Mouse (Mus musculus) embryo, embryonic 9.5 days (tissue): ENCODE measurements around the gene Gm1110.
"Not testable (repeated sequence)": the region's sequence is repeated elsewhere in the genome, so short reads cannot be mapped to it uniquely, and the experiment has no call there.

ENCODE experiments used
- DNase-seq: peaks from one replicate; pipeline ENCODE4 v3.0.0-alpha.2; 2017; ENCODE audit errors: extremely low spot score

Gene Gm1110

DNA sequence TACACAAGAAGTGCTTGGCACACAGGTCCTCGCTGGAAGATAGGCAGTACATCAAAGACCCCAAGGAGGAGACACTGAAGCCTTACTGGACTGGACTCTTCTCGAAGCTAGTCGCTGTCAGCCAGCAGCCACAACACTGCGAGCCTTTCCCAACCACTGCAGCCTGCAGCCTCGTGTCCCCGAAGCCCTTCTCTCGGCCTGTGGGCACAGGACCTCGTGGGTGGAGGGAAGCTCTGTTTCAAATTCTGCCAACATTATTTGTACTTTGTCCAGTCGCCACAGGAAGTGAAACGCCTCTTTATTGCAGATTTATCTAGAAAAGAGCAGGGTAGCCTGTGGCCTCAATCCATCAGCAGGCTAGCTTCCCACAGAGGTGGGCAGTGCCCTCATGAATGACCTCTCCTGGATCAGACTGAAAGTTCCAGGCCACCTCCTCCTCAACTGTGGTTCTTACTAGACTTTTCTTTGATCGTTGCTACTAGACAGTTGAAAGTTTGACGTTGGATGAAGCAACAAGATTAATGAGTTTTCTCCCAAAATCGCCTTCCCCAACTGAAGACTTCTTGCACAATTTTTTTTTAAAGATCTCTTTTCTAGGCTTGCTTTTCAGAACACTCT, at the start of gene Gm1110:
Gene Gm1110 (minus strand): TSS at position 203 of the 618 bp plus-strand sequence.
- no peak for DNase-seq

DNA sequence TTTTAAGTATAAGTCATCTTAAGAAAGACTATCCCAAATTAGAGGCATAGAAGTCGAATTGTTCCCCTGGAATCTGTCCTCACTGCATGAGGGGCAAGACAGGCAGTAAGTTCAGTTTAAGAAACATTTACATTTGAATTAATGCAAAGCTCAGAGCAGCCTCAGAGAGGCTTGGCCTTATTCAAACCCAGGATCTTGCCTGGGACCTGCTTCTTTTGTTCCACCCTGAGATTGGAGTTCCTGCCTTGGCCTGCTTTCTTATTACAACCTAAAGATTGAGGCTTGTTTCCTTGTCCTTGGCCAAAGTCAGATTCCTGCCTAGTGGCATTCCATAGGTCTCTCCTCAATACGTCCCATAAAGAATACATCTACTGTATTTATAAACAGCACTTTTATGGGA, 24.9 kb upstream of the Gm1110 start:
- no peak for DNase-seq

DNA sequence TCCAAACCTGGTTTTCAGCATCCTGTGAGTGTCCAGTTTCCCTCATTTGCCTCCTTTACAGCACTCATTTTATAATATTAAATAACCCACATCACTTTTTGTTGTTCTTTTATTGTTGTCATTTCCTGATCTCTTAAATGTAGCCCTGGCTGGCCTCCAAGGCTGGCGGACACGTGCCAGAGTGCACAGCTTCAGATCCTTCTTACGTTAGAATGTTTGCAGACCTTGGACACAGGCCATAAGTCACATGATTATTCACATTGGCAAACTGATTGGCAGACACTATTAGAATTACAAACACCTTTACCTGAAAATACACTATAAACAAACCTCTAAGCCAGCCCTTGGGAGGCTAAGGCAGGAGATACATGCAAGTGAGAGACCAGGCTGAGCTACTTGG, 1.2 kb upstream of the Gm1110 start:
- no peak for DNase-seq

DNA sequence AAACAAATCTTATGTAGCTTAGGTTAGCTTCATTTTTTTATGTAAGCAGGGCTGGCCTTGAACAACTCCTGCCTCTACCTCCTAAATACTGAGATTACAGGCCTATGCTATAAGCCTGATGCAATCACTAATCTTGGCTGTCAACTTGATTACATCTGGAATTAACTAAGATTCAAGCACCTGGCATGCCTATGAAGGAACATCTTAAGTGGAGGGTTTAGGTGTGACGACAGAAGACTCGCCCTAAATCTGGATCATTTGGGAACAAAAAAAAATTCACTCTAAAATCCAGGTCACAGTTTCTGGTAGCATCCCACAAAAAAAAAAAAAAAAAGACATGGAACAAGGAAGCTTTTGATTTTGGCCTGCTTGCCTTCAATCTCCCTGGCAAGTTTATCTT, 3.1 kb downstream of the Gm1110 start:
- DNase-seq = no peak

DNA sequence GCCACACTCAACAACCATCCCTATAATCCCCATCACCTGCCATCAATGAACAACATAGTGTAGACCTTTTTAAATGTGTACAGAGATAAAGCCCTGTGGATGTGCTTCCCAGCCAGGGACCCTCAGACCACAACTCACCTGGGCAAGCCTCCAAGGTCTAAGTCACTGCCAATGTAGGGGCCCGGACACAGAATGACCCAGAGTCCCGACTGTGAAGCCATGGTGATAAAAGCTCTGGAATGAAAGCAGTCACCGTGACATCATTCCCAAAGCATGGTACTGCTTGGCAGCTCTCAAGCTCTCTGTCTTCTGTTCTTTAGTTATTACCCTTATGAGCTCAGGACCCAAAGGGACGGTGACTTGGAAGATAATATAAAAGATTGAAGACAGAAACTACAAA, 9.8 kb downstream of the Gm1110 start:
- no peak for DNase-seq

DNA sequence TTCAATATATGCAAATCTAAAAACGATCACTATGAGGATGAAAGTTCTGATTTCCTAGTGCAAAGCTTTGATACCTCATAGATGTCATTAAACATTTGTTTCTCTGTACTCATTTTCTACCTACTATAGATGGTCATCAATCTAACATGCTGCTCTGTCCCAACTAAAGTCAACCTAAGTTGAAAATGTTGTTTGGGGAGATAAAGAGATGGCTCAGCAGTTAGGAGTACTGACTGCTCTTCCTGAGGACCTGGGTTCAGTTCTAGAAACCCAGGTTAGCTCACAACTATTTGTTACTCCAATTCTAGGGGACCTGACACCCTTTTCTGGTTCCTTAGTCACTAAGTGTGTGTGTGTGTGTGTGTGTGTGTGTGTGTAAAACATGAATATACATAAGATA, 11.7 kb downstream of the Gm1110 start:
- DNase-seq = no peak

DNA sequence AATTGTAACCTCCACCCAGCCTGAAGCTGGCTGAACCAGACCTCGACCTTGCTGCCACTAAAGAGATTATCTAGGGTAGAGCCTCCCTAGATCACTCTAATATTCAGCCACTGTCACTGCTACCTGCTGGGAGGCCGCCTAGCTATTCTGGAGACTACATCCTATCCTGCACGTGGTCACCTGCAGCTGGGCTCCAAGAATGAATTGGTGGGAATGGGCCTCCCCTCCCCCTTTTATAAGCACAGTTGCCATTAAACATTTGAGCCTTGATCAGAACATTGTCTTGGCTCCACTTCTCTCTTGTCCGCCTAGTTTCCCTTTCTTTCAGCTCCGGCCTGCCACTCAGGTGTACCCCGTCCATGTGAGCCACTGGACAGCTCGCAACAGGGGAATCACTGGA, 53.1 kb downstream of the Gm1110 start:
- not testable (repeated sequence) for DNase-seq

DNA sequence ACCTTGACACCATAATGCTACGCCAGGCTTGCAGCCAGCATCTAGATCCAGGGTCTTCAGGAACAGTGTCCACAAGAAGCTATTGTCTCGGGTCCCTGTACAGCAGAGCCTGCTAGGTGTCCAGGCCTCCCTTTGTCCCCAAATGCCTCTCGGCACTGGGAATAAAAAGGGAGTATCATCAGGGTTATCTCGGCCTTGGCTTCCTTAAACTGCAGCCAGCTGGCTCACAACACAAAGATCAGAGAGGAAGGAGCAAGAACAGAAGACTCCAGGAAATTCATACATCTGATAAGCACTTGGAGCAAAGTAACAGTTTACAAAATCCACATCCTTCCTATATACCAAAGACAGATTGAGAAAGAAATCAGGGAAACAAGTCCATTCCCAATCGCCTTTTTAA, 62.2 kb downstream of the Gm1110 start, which contains the start of gene Glb1l3:
Gene Glb1l3 (minus strand): TSS at position 140 of the 400 bp plus-strand sequence.
- DNase-seq = no peak

DNA sequence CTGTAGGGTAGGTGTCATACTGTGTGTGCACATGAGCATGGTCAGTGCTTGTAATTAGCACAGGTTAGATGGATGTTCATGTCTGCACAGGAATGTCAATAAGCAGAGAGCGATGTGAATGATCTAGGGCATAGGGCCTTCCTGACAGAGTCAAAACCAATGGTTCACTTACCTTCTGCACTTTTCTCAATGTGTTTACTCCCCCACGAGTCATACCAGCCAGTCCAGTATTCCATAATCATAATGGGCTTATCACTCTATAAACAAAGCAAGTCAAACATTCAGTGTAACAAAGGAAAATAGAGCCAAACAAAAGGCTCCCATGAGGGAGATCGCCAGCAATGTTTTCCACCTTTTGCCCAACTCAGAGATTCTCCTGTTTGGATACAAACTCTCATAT, 91.8 kb downstream of the Gm1110 start:
- no peak for DNase-seq
